Mouse (Mus musculus): ENCODE measurements around the gene Gm49405. TPM values are rescaled to one million over a fixed set of nuclear protein-coding genes. Genes with fewer than 3 reads are reported as not detected.
"Not testable (repeated sequence)": the region's sequence is repeated elsewhere in the genome, so short reads cannot be mapped to it uniquely, and the experiment has no call there.

Gm49405 gene
- total and polyA plus RNA-seq, 2 experiments from 2014 or later: 2.6 to 7.8 TPM

DNA sequence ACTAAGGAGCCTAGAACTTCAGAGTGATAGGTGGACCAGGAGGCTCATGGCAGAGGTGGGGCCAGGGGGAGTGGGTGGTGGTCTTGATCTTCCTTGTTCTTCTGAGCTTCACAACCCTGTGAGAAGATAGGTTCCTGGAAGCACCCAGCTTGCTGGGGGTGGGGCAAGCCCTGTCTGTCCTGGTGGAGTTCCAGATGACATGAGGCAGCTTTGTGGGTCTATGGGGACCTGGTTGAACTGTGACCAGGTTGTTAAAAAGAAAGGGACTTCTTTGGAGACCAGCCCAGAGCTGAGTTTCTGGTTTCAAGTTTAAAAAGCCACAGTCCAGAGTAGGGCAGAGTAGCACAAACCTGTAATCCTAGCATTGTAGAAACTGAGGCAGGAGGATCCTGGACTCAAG, 41.4 kb upstream of the Gm49405 start:
- TF ChIP-seq CTCF (IDR thresholded peaks at IDR 0.05; ENCODE audit: low read depth): no peak
- Histone ChIP-seq H3K9me3 (ENCODE audit: low read length) (no peaks in the 10 kb centered on the region), H3K27ac (ENCODE audit: low read depth, low read length) (no peak overlapping the region), H3K4me3 (ENCODE audit: low read depth, low read length) (no peak overlapping the region), H3K4me2 (ENCODE audit: low read depth) (no peak overlapping the region), H3K4me1 (ENCODE audit: insufficient read depth) (no peaks in the 10 kb centered on the region), H3K36me3 (ENCODE audit: insufficient read depth) (no peaks in the 10 kb centered on the region), H3K9ac (no peak overlapping the region), H3K27me3 (ENCODE audit: insufficient read depth, low read length) (no peaks in the 10 kb centered on the region; the same call in 1 of the 2 replicates)
- no peak for ATAC-seq
- DNase-seq: no peak

DNA sequence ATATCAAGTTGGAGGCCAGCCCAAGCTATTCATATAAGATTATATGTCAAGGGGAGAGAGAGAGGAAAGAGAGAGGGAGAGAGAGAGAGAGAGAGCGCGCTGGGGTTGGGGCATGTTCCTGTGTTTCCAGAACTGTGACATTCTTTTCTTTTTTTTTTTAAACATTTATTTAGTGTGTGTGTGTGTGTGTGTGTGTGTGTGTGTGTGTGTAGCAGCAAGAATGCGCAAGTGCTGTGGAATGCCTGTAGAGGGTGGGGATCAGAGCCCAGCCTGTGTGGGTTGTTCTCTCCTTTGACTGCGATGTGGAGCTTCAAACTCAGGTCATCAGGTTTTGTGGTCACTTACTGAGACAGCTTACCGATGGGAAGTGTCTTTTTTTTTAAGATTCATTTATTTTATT, 40.2 kb upstream of the Gm49405 start:
- 77% methylated on average over 5 of the region's 5 CpGs for WGBS

DNA sequence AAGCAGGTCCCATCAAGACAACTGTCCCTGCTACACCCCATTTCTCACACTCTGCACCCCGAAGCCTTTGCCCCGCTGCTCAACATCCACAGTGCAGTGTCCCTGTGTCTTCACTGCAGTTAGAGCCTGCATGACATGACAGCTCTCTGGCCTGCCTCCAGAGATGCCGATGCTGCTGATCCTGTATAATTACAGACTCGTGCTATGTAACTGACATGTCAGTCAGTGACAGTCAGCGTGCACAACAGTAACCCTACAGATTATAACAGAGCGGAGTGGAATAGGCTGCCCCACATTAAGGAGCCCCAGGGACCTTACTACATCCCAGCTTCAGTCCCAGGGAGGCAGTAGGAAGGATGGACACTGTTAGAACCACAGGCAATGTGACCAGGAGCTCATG, 38.6 kb upstream of the Gm49405 start:
- H3K9me3 ChIP-seq (ENCODE audit: low read length); DNase-seq; H3K27me3 ChIP-seq (ENCODE audit: insufficient read depth, low read length); H3K27ac ChIP-seq (ENCODE audit: low read depth, low read length); H3K4me2 ChIP-seq (ENCODE audit: low read depth); H3K4me3 ChIP-seq (ENCODE audit: low read depth, low read length); H3K36me3 ChIP-seq (ENCODE audit: insufficient read depth); H3K4me1 ChIP-seq (ENCODE audit: insufficient read depth); H3K9ac ChIP-seq: not testable (repeated sequence)
- ATAC-seq: peak; percentile 74
- WGBS: 54% methylated on average over 6 of the region's 6 CpGs

More for the DNA sequence above, 40.2 kb upstream of the Gm49405 start:
- DNase-seq: no peak
- no peak for ATAC-seq
- TF ChIP-seq CTCF (IDR thresholded peaks at IDR 0.05; ENCODE audit: low read depth): no peak
- Histone ChIP-seq H3K4me2 (ENCODE audit: low read depth) (no peak overlapping the region), H3K9me3 (ENCODE audit: low read length) (no peaks in the 10 kb centered on the region), H3K27me3 (ENCODE audit: insufficient read depth, low read length) (no peaks in the 10 kb centered on the region; the same call in 1 of the 2 replicates), H3K4me3 (ENCODE audit: low read depth, low read length) (no peak overlapping the region), H3K27ac (ENCODE audit: low read depth, low read length) (no peak overlapping the region), H3K36me3 (ENCODE audit: insufficient read depth) (no peaks in the 10 kb centered on the region), H3K9ac (no peak overlapping the region), H3K4me1 (ENCODE audit: insufficient read depth) (no peaks in the 10 kb centered on the region)

DNA sequence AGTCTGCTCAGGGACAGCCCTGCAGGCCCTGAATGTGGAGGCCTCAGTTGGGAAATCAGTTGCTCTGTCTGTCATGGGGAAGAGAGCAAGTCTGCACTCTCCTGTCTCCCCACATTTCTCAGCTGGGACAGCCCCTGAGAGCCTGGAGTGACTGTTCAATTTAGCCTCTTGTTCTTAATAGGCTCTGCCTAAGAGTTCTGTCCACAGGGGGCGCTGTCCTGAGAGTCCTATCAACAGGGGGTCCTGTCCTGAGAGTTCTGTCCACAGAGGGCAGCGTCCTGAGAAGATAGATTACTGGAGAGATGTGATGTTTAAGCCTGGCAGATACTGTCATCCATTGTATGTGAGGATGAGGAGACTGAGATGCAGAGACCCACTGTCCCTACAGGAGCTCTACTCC, 38.0 kb upstream of the Gm49405 start:
- 16% methylated on average over 2 of the region's 2 CpGs for WGBS
- ATAC-seq: no peak
- TF ChIP-seq CTCF (IDR thresholded peaks at IDR 0.05; ENCODE audit: low read depth): peak; percentile 30; the same call in 1 of the 2 replicates

DNA sequence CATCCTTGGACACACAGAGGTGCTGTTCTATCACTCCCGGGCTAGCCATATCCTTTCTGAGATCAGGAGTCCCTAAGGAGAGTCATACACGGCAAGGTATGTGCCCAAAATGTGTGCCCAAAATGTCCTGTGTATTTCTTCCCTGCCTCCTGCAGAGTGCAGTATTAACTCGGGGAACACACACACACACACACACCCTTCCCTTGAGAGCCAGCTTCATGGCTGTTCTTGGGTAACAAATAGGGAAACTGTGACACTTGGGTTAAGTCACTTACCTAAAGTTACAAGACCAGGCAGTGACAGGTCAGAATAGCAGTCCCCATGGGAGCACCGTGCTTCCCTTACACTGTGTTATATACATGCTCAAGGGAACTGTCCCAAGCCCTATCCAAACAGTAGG, 36.4 kb upstream of the Gm49405 start:
- Histone ChIP-seq H3K4me2 (ENCODE audit: low read depth) (no peak overlapping the region), H3K4me3 (ENCODE audit: low read depth, low read length) (no peak overlapping the region), H3K9ac (no peak overlapping the region), H3K27ac (ENCODE audit: low read depth, low read length) (no peak overlapping the region), H3K27me3 (ENCODE audit: insufficient read depth, low read length) (no peaks in the 10 kb centered on the region), H3K9me3 (ENCODE audit: low read length) (no peaks in the 10 kb centered on the region), H3K4me1 (ENCODE audit: insufficient read depth) (no peaks in the 10 kb centered on the region), H3K36me3 (ENCODE audit: insufficient read depth) (no peaks in the 10 kb centered on the region)
- DNase-seq (no peak), ATAC-seq (no peak)
- 73% methylated on average over 4 of the region's 4 CpGs for WGBS
- TF ChIP-seq CTCF (IDR thresholded peaks at IDR 0.05; ENCODE audit: low read depth): no peak

More for the DNA sequence above, 38.0 kb upstream of the Gm49405 start:
- Histone ChIP-seq H3K4me2 (ENCODE audit: low read depth) (no peak overlapping the region), H3K4me1 (ENCODE audit: insufficient read depth) (no peaks in the 10 kb centered on the region), H3K9me3 (ENCODE audit: low read length) (no peaks in the 10 kb centered on the region), H3K27me3 (ENCODE audit: insufficient read depth, low read length) (no peaks in the 10 kb centered on the region), H3K9ac (no peak overlapping the region), H3K27ac (ENCODE audit: low read depth, low read length) (no peak overlapping the region), H3K36me3 (ENCODE audit: insufficient read depth) (no peaks in the 10 kb centered on the region), H3K4me3 (ENCODE audit: low read depth, low read length) (no peak overlapping the region)
- no peak for DNase-seq

DNA sequence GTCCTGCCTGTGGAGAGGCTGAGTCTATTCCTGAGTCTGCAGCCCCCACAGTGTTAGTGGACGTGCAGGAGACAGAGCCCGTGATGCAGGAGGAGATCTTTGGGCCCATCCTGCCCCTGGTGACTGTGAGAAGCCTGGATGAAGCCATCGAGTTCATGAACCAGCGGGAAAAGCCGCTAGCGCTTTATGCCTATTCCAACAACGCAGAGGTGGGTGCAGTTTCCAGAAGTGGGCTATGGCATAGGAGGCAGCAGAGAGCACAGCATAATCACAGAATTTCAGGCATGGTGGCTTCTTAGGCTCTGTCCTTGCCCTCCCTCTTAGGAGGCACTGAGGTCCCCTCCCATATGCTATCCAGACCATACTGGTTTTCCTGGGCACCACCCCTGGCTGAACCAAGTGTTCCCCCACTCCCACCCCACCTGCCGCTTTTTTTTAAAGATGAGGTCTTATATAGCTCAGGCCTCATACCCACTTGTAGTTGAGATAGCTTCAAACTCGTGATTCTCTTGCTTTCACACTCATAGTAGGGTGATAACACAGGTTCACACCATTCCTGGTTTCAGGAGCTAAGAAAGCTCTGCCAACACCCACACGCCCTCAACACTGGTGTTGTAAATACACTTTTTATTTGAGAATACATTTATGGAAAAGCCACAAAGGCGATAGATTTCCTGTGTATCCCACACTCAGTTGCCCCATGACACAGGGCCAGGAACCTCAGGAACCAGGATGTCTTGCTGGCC, 33.9 kb upstream of the Gm49405 start:
- DNase-seq (peak; percentile 40), ATAC-seq (no peak)
- TF ChIP-seq CTCF (IDR thresholded peaks at IDR 0.05; ENCODE audit: low read depth): peak; percentile 52
- H3K36me3 ChIP-seq (ENCODE audit: insufficient read depth): no peaks in the 10 kb centered on the region
- H3K9ac ChIP-seq: no peak overlapping the region
- H3K27ac ChIP-seq (ENCODE audit: low read depth, low read length): no peak overlapping the region
- whole genome bisulfite sequencing: 69% methylated on average over 11 of the region's 11 CpGs
- no peak overlapping the region for H3K4me2 ChIP-seq (ENCODE audit: low read depth)
- no peaks in the 10 kb centered on the region for H3K9me3 ChIP-seq (ENCODE audit: low read length)
- H3K4me1 ChIP-seq (ENCODE audit: insufficient read depth): no peaks in the 10 kb centered on the region
- H3K27me3 ChIP-seq (ENCODE audit: insufficient read depth, low read length): no peaks in the 10 kb centered on the region
- H3K4me3 ChIP-seq (ENCODE audit: low read depth, low read length): no peak overlapping the region

DNA sequence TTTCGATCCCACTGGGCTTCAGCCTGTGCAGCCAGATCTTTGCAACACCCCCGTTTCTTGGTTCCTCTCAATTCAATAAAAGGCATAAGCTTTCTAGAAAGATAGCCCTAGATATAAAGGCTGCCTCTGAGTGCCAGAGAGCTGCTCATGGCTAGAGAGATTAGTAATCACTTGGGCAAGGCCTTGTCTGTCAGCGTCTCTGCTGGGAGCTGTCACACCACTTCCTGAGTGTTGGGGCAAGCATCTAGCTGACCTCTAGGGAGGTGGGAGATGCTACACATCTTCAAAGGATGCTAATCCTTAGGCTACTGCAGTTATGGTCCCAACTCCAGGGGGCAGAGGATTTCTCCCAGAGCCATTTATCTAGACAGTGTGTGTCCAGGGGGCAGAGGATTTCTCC, 33.2 kb upstream of the Gm49405 start:
- H3K27ac ChIP-seq (ENCODE audit: low read depth, low read length): no peak overlapping the region
- ATAC-seq (no peak), DNase-seq (no peak)
- no peaks in the 10 kb centered on the region for H3K27me3 ChIP-seq (ENCODE audit: insufficient read depth, low read length)
- no peak overlapping the region for H3K4me3 ChIP-seq (ENCODE audit: low read depth, low read length)
- H3K9ac ChIP-seq: no peak overlapping the region
- no peaks in the 10 kb centered on the region for H3K9me3 ChIP-seq (ENCODE audit: low read length)
- 69% methylated on average over 3 of the region's 3 CpGs for WGBS
- H3K4me1 ChIP-seq (ENCODE audit: insufficient read depth): no peaks in the 10 kb centered on the region
- no peak for TF ChIP-seq CTCF (IDR thresholded peaks at IDR 0.05; ENCODE audit: low read depth)
- no peak overlapping the region for H3K4me2 ChIP-seq (ENCODE audit: low read depth)
- no peaks in the 10 kb centered on the region for H3K36me3 ChIP-seq (ENCODE audit: insufficient read depth)

Measured in forebrain, postnatal 0 days (tissue).